Mouse (Mus musculus): ENCODE data around the gene Mettl13. TPM values are rescaled to one million over a fixed set of nuclear protein-coding genes. Genes with fewer than 3 reads are reported as not detected.

The Mettl13 gene
- total RNA-seq (2023): 14.6 TPM

GRCm38 (mm10) chr1:162548016-162548916 lies at the start of gene Mettl13:
Gene Mettl13 (minus strand): TSS chr1:162548551.

GRCm38 (mm10) chr1:162570260-162570748 lies 22.0 kb upstream of the Mettl13 start, which contains the start of gene Vamp4:
Gene Vamp4 (plus strand): TSS chr1:162570515.

Other genes with a start within 250 kb of the Mettl13 start
- gene Dnm3, start 70.5 kb downstream of the Mettl13 start, total RNA-seq (2023): not detected
- gene Vamp4, start 22.0 kb upstream of the Mettl13 start, total RNA-seq (2023): 81.3 TPM
- gene Myoc, start 90.6 kb upstream of the Mettl13 start, total RNA-seq (2023): not detected
- gene Myocos, start 109.7 kb upstream of the Mettl13 start, total RNA-seq (2023): 0.80 TPM
- 595 TPM for gene Prrc2c, start 192.0 kb upstream of the Mettl13 start, total RNA-seq (2023)

All from CD4-positive naive resting alpha-beta T cell, adult 57 days (primary cell).